Mouse (Mus musculus) MEL (cell line): ENCODE results near the gene Col4a3bp.

Experiments
- EP300 ChIP-seq, 2 experiments: IDR thresholded peaks; 2 replicates each; pipeline ENCODE4 v1.6.1; 2011; ENCODE audit warnings: improper control_type of control experiment in 2 of 2, low read length in 2 of 2, low read depth in 1 of 2, mild to moderate bottlenecking in 1 of 2
- MXI1 ChIP-seq: IDR thresholded peaks from 2 replicates; pipeline ENCODE4 v1.6.1; 2011; ENCODE audit warnings: mild to moderate bottlenecking, low read depth, low read length, improper control_type of control experiment
- POLR2A ChIP-seq, 2 experiments: IDR thresholded peaks; 2 replicates each; pipeline ENCODE4 v1.6.1; 2011 to 2012; ENCODE audit warnings: low read length in 2 of 2, mild to moderate bottlenecking in 2 of 2, control low read depth in 1 of 2, improper control_type of control experiment in 1 of 2, low read depth in 1 of 2, moderate library complexity in 1 of 2; ENCODE audit not compliant: control insufficient read depth in 1 of 2, insufficient read depth in 1 of 2, poor library complexity in 1 of 2
- TAL1 ChIP-seq: IDR thresholded peaks from 2 replicates; pipeline ENCODE4 v1.6.1; 2012; ENCODE audit warnings: mild to moderate bottlenecking, inconsistent platforms, low read length, moderate library complexity, mixed read lengths
- USF1 ChIP-seq: IDR thresholded peaks from 2 replicates; pipeline ENCODE4 v1.6.1; 2014; ENCODE audit warnings: low read depth, mild to moderate bottlenecking, inconsistent platforms, low read length, improper control_type of control experiment, moderate library complexity

DNA sequence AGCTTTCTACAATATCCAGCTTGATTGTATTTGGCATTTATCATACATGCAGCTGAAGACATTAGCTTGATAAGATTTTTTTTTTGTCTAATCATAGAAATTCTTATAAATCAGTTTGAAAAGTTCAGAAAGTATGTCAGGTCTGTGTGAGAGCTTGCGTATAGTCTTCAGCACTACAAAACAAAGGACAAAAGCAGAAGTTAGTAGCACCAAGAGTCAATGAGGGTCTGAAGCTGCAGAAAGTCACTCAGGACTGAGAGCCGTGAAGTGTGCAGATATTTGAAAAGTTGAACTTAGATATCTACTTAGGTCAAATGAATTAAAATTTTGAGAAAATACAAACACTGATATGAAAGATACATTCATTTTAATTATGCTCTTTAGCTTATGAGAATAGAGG, 36.7 kb downstream of the Col4a3bp start:
- no peak for TF ChIP-seq MXI1
- TF ChIP-seq TAL1: no peak
- no peak for TF ChIP-seq EP300 (IDR thresholded peaks at IDR 0.05; ENCODE audit: low read depth in 1 of 2, low read length in 2 of 2)
- TF ChIP-seq POLR2A (IDR thresholded peaks at IDR 0.05; ENCODE audit: control insufficient read depth in 1 of 2, insufficient read depth in 1 of 2, low read depth in 1 of 2, low read length in 2 of 2, poor library complexity in 1 of 2): no peak
- no peak for TF ChIP-seq USF1
